Mouse (Mus musculus) kidney, postnatal 10 days (tissue): ENCODE results near the gene AA792892.
"Not testable (repeated sequence)": the region's sequence is repeated elsewhere in the genome, so short reads cannot be mapped to it uniquely, and the experiment has no call there.

Source experiments
- DNase-seq: peaks from one replicate; pipeline ENCODE4 v3.0.0; 2021; ENCODE audit warnings: mixed read lengths

The AA792892 gene

GRCm38 (mm10) chr5:94339449-94339848 lies at the start of gene AA792892:
TSS of gene AA792892 (plus strand) at chr5:94339749.
- not testable (repeated sequence) for DNase-seq

DNA sequence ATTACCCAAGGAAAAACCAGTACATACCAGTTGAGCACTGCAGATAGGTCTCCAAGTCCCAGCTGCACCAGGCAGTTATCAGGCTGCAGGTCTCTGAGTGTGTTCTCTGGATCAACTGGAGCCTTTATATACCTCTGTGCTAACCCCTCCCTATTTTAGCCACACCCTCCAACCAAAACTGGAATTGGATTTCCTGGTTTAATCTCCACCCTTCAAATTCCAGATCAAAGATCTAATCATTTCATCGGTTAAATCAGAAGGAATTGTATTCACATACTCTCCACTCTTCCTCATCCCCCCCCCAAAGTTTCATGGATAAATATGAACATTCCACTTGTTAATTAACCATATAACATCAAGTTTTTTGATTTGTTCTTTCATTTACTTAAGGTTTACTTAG lies 32.9 kb upstream of the AA792892 start, which contains the start of gene A430089I19Rik:
TSS of gene A430089I19Rik (minus strand) at position 101 of the 400 bp plus-strand sequence.
- not testable (repeated sequence) for DNase-seq

DNA sequence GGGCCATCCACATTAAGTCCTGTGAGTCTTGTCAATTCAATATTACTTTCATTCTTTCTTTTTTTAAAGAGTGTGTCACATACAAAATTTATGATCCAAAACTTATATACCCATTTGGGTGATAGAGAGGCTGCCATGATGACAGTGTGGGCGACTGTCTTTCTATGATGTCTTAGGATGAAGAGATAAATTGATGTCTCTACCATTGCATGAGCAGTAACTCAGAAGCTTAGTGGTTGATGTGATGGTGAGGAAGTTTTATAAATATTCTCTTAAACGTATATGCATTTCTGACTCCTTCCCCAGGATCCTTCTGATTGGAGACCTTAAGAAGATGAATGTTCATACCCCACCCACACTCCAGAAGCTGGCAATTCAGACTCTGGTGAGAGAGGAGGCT lies 25.4 kb upstream of the AA792892 start, which contains the start of gene Gm6502:
TSS of gene Gm6502 (plus strand) at position 301 of the 400 bp plus-strand sequence.
- not testable (repeated sequence) for DNase-seq
